Mouse (Mus musculus): ENCODE measurements around the gene Spdl1. TPM values are rescaled to one million over a fixed set of nuclear protein-coding genes. Genes with fewer than 3 reads are reported as not detected.

Spdl1 gene
- total and polyA plus RNA-seq, 2 experiments from 2014 or later: 2.4 to 3.9 TPM

DNA sequence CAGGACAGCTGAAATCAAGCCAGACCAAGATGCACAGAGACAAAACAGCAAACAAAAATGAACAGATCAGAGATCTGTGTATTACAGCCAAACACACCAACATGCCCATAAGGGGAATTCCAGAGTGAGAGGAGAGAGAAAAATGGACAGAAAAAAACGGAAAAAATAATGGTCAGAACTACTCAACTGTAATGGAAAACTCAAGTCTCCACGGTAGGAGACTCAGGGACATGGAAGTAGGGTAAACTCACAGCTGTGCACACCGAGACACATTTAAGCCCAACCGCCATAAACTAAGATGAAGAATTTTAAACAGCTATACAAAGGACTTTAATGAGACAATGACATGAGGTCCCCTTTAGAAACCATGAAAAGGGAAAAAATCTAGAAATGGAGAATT is 73.9 kb downstream of the Spdl1 start:
- no peak overlapping the region for H3K9ac ChIP-seq (replicated peaks; ENCODE audit: low read depth, low read length)
- no peaks in the 10 kb centered on the region for H3K27me3 ChIP-seq (ENCODE audit: control insufficient read depth, insufficient read depth, low read length)
- H3K9me3 ChIP-seq (replicated peaks; ENCODE audit: control insufficient read depth, low read length): no peaks in the 10 kb centered on the region
- no peak overlapping the region for H3K4me3 ChIP-seq (ENCODE audit: low read depth, low read length)
- H3K36me3 ChIP-seq (replicated peaks; ENCODE audit: control insufficient read depth, insufficient read depth, low read length): no peaks in the 10 kb centered on the region
- H3K4me2 ChIP-seq (ENCODE audit: low read depth, low read length): no peak overlapping the region
- ATAC-seq (ENCODE audit: insufficient read depth, low read depth) (no peak), DNase-seq (ENCODE audit: low spot score) (no peak)
- no peak overlapping the region for H3K27ac ChIP-seq (ENCODE audit: low read depth)
- TF ChIP-seq CTCF (IDR thresholded peaks at IDR 0.05; ENCODE audit: low read depth) (no peak), EP300 (IDR thresholded peaks at IDR 0.05; ENCODE audit: low read depth) (no peak)
- 64% methylated on average over 4 of the region's 4 CpGs for WGBS
- H3K4me1 ChIP-seq (ENCODE audit: control insufficient read depth, insufficient read depth): no peaks in the 10 kb centered on the region

Other genes starting within 250 kb of the Spdl1 start
- gene Dock2, start 49.7 kb downstream of the Spdl1 start, total RNA-seq (2014; rRNA removed; ENCODE audit: low replicate concordance): 3.1 and 3.6 TPM in 2 replicates
- 0.26 and 0.33 TPM in 2 replicates for gene Dock2, start 49.7 kb downstream of the Spdl1 start, polyA plus RNA-seq (2015; fragmentation: Nextera tagmentation; extraction: Ambion mirVana)

Data from heart, postnatal 0 days (tissue).